8 mouse cellular contexts compared by ENCODE assay signal in genomic region chr7:25141761-25142160, GRCm38 (mm10). TPM values are rescaled to one million over a fixed set of nuclear protein-coding genes. Genes with fewer than 3 reads are reported as not detected.
DNase-seq lines count a peak whose midpoint lies in the region; ATAC-seq lines count a peak whose summit lies in the region.

No protein-coding gene starts in this region.

- 0 out of 2 replicates have a peak, but pooled peaks cover 3% of the 10 kb centered on the region for H3K27me3 ChIP-seq in intestine, embryonic 14.5 days (replicated peaks; ENCODE audit: control insufficient read depth, insufficient read depth, low read length)
- H3K27me3 ChIP-seq in intestine, embryonic 16.5 days (replicated peaks; ENCODE audit: control insufficient read depth, insufficient read depth, low read length): no peaks in the 10 kb centered on the region
- peaks cover 5% of the 10 kb centered on the region; the same call in 1 of the 2 replicates for H3K27me3 ChIP-seq in kidney, embryonic 15.5 days

- H3K36me3 ChIP-seq in intestine, embryonic 14.5 days (ENCODE audit: control insufficient read depth, insufficient read depth, low read length): no peaks in the 10 kb centered on the region
- H3K36me3 ChIP-seq in intestine, embryonic 16.5 days (ENCODE audit: control insufficient read depth, insufficient read depth, low read length): no peaks in the 10 kb centered on the region
- no peaks in the 10 kb centered on the region for H3K36me3 ChIP-seq in kidney, embryonic 15.5 days

- WGBS in intestine, embryonic 14.5 days: 1% methylated on average over 5 of the region's 5 CpGs
- 5% methylated on average over 5 of the region's 5 CpGs for WGBS in intestine, embryonic 16.5 days
- WGBS in kidney, embryonic 15.5 days: 5% methylated on average over 5 of the region's 5 CpGs

- H3K9me3 ChIP-seq in intestine, embryonic 14.5 days (ENCODE audit: control insufficient read depth, low read length): no peaks in the 10 kb centered on the region
- H3K9me3 ChIP-seq in intestine, embryonic 16.5 days (ENCODE audit: control insufficient read depth, low read length): no peaks in the 10 kb centered on the region
- H3K9me3 ChIP-seq in kidney, embryonic 15.5 days (replicated peaks): no peaks in the 10 kb centered on the region

- no peak overlapping the region for H3K4me2 ChIP-seq in intestine, embryonic 14.5 days (ENCODE audit: low read length)
- no peak overlapping the region for H3K4me2 ChIP-seq in intestine, embryonic 16.5 days (ENCODE audit: low read depth, low read length)
- no peak overlapping the region for H3K4me2 ChIP-seq in kidney, embryonic 15.5 days

- no peak overlapping the region for H3K9ac ChIP-seq in intestine, embryonic 14.5 days (ENCODE audit: low read length)
- no peak overlapping the region for H3K9ac ChIP-seq in intestine, embryonic 16.5 days (ENCODE audit: low read depth, low read length)
- no peak overlapping the region for H3K9ac ChIP-seq in kidney, embryonic 15.5 days

- H3K4me3 ChIP-seq in intestine, embryonic 14.5 days (ENCODE audit: low read depth, low read length): no peak overlapping the region
- H3K4me3 ChIP-seq in intestine, embryonic 16.5 days (ENCODE audit: low read length): no peak overlapping the region
- H3K4me3 ChIP-seq in kidney, embryonic 15.5 days (replicated peaks): no peak overlapping the region

- DNase-seq in intestine, embryonic 14.5 days (ENCODE audit: low spot score): peak; percentile 85
- DNase-seq in ZHBTc4 (ENCODE audit: low read depth, low spot score): peak; percentile 85
- DNase-seq in mesoderm, embryonic 11.5 days (ENCODE audit: low read depth, low spot score): peak; percentile 79
- DNase-seq in layer of hippocampus, postnatal 36 days: no peak
- no peak for DNase-seq in gastrocnemius, postnatal 36 days
- DNase-seq in cerebellum, adult 11-12 months: no peak

- H3K4me1 ChIP-seq in intestine, embryonic 14.5 days (replicated peaks; ENCODE audit: control insufficient read depth, insufficient read depth, low read length): no peaks in the 10 kb centered on the region
- no peaks in the 10 kb centered on the region for H3K4me1 ChIP-seq in intestine, embryonic 16.5 days (ENCODE audit: control insufficient read depth, insufficient read depth, low read length)
- no peaks in the 10 kb centered on the region for H3K4me1 ChIP-seq in kidney, embryonic 15.5 days

- intact Hi-C loops in gastrocnemius, postnatal 36 days (cut with DNase I): no loop called here

- no peak overlapping the region for H3K27ac ChIP-seq in intestine, embryonic 14.5 days (ENCODE audit: low read depth)
- H3K27ac ChIP-seq in intestine, embryonic 16.5 days (ENCODE audit: low read length): no peak overlapping the region
- no peak overlapping the region for H3K27ac ChIP-seq in kidney, embryonic 15.5 days

- ATAC-seq in intestine, embryonic 14.5 days (replicated peaks; ENCODE audit: low FRiP score, low TSS enrichment, low read depth): no peak
- no peak for ATAC-seq in intestine, embryonic 16.5 days
- ATAC-seq in kidney, embryonic 15.5 days (replicated peaks; ENCODE audit: low FRiP score): peak; percentile 54; the same call in 1 of the 2 replicates

RNA-seq across cellular contexts. Expression of gene Pou2f2, which starts 37.8 kb away (rescaled TPM):
- polyA plus RNA-seq in intestine, embryonic 14.5 days (2014; fragmentation: Nextera tagmentation; extraction: Ambion mirVana): 2.1 and 2.2 TPM in 2 replicates
- polyA plus RNA-seq in intestine, embryonic 16.5 days (2015; fragmentation: Nextera tagmentation; extraction: Ambion mirVana): 1.0 and 1.2 TPM in 2 replicates
- polyA plus RNA-seq in kidney, embryonic 15.5 days (2015; fragmentation: Nextera tagmentation; extraction: Ambion mirVana): 0.64 and 2.5 TPM in 2 replicates
- total RNA-seq in layer of hippocampus, postnatal 36 days (2021): 1 to 10 TPM; 9.4 to 9.6 TPM
- under 1 TPM; 0.10 to 0.72 TPM for total RNA-seq in gastrocnemius, postnatal 36 days (2021)

Comparison
In these comparisons a context has a peak if more than half of its experiments do, and no peak if none do; other contexts are left out.
1. DNase-seq: peak in intestine, embryonic 14.5 days (single experiment), ZHBTc4 (single experiment) and mesoderm, embryonic 11.5 days (single experiment); none in layer of hippocampus, postnatal 36 days (0 of 2), gastrocnemius, postnatal 36 days (0 of 2) and cerebellum, adult 11-12 months (single experiment).